ENCODE assay signal across 8 mouse cellular contexts in genomic region chr1:185331983-185332430, GRCm38 (mm10). TPM values are rescaled to one million over a fixed set of nuclear protein-coding genes. Genes with fewer than 3 reads are reported as not detected.
DNase-seq lines count a peak whose midpoint lies in the region; ATAC-seq and TF ChIP-seq lines count a peak whose summit lies in the region.

Bpnt1 (plus strand) TSS chr1:185332149.

- peaks cover 2 to 14% of the 10 kb centered on the region in 2 experiments for H3K36me3 ChIP-seq in CH12.LX (replicated peaks in 1 of 2; ENCODE audit: control insufficient read depth in 1 of 2, insufficient read depth in 1 of 2, low read length in 1 of 2)
- H3K36me3 ChIP-seq in forebrain, embryonic 12.5 days (replicated peaks): peaks cover 1% of the 10 kb centered on the region; the same call in 1 of the 2 replicates
- H3K36me3 ChIP-seq in heart, postnatal 0 days (replicated peaks; ENCODE audit: control insufficient read depth, insufficient read depth, low read length): peaks cover 2% of the 10 kb centered on the region
- peaks cover 3% of the 10 kb centered on the region; the same call in 1 of the 2 replicates for H3K36me3 ChIP-seq in liver, postnatal 0 days (replicated peaks; ENCODE audit: insufficient read depth, low read length)
- H3K36me3 ChIP-seq in neural tube, embryonic 14.5 days (ENCODE audit: control insufficient read depth, insufficient read depth, low read length): 0 out of 2 replicates have a peak, but pooled peaks cover 2% of the 10 kb centered on the region

- peak; percentile 91 for DNase-seq in CH12.LX (ENCODE audit: extremely low read depth)
- peak; percentile 66 for DNase-seq in c-Kit-positive CD71-positive TER-119-negative erythroid progenitor cells, embryonic 14.5 days (ENCODE audit: low read depth)
- peak; percentile 86 for DNase-seq in heart, postnatal 0 days (ENCODE audit: low spot score)
- DNase-seq in large intestine, adult 2 months (ENCODE audit: low read depth, low spot score): no peak
- peak; percentile 89 for DNase-seq in liver, postnatal 0 days
- DNase-seq in testis, postnatal 10 days (ENCODE audit: low spot score): peak; percentile 89

- TF ChIP-seq RAD21 in CH12.LX (IDR thresholded peaks at IDR 0.05; ENCODE audit: low read depth, low read length): no peak

- H3K27ac ChIP-seq in CH12.LX (ENCODE audit: insufficient read depth, low read depth): no peak within 1 kb of the TSS; the same call in 1 of the 2 replicates
- H3K27ac ChIP-seq in forebrain, embryonic 12.5 days: peak within 1 kb of the TSS; percentile 90
- peak within 1 kb of the TSS; percentile 85 for H3K27ac ChIP-seq in heart, postnatal 0 days (ENCODE audit: low read depth)
- H3K27ac ChIP-seq in liver, postnatal 0 days (ENCODE audit: low read depth): peak within 1 kb of the TSS; percentile 80
- H3K27ac ChIP-seq in neural tube, embryonic 14.5 days (ENCODE audit: low read depth, low read length): peak within 1 kb of the TSS; percentile 88

- peak within 1 kb of the TSS; percentile 81 for H3K9ac ChIP-seq in CH12.LX (ENCODE audit: insufficient read depth, low read depth)
- H3K9ac ChIP-seq in forebrain, embryonic 12.5 days: peak within 1 kb of the TSS; percentile 65
- H3K9ac ChIP-seq in heart, postnatal 0 days (replicated peaks; ENCODE audit: low read depth, low read length): peak within 1 kb of the TSS; percentile 67
- peak within 1 kb of the TSS; percentile 70 for H3K9ac ChIP-seq in liver, postnatal 0 days (replicated peaks)
- H3K9ac ChIP-seq in neural tube, embryonic 14.5 days (replicated peaks; ENCODE audit: low read depth, low read length): peak within 1 kb of the TSS; percentile 76

- under 1% methylated on average over 32 of the region's 32 CpGs for WGBS in forebrain, embryonic 12.5 days
- under 1% methylated on average over 32 of the region's 32 CpGs for WGBS in heart, postnatal 0 days
- under 1% methylated on average over 32 of the region's 32 CpGs for WGBS in large intestine, adult 2 months
- 0% methylated on average over 32 of the region's 32 CpGs for WGBS in liver, postnatal 0 days (ENCODE audit: insufficient replicate concordance)
- under 1% methylated on average over 32 of the region's 32 CpGs for WGBS in neural tube, embryonic 14.5 days

- H3K9me3 ChIP-seq in CH12.LX (replicated peaks; ENCODE audit: low read length): no peaks in the 10 kb centered on the region
- H3K9me3 ChIP-seq in forebrain, embryonic 12.5 days: no peaks in the 10 kb centered on the region
- H3K9me3 ChIP-seq in heart, postnatal 0 days (replicated peaks; ENCODE audit: control insufficient read depth, low read length): no peaks in the 10 kb centered on the region
- H3K9me3 ChIP-seq in liver, postnatal 0 days (ENCODE audit: low read length): no peaks in the 10 kb centered on the region
- H3K9me3 ChIP-seq in neural tube, embryonic 14.5 days (ENCODE audit: control insufficient read depth, low read length): no peaks in the 10 kb centered on the region

- peaks cover 0 to 52% of the 10 kb centered on the region in 2 experiments; a peak in 2 of 4 replicates for H3K4me1 ChIP-seq in CH12.LX (ENCODE audit: control insufficient read depth in 1 of 2, insufficient read depth in 2 of 2)
- H3K4me1 ChIP-seq in forebrain, embryonic 12.5 days: peaks cover 47% of the 10 kb centered on the region
- H3K4me1 ChIP-seq in heart, postnatal 0 days (ENCODE audit: control insufficient read depth, insufficient read depth): peaks cover 29% of the 10 kb centered on the region; the same call in 1 of the 2 replicates
- H3K4me1 ChIP-seq in liver, postnatal 0 days (ENCODE audit: insufficient read depth): peaks cover 24% of the 10 kb centered on the region
- peaks cover 15% of the 10 kb centered on the region for H3K4me1 ChIP-seq in neural tube, embryonic 14.5 days (ENCODE audit: control insufficient read depth, insufficient read depth, low read length)

- TF ChIP-seq POLR2A in CH12.LX (IDR thresholded peaks at IDR 0.05; ENCODE audit: low read depth, low read length): peak; percentile 84

- peak within 1 kb of the TSS; percentile 70 to 96 (median 89) for H3K4me3 ChIP-seq in CH12.LX (replicated peaks in 1 of 3; ENCODE audit: low read depth in 2 of 3, low read length in 2 of 3, poor library complexity in 1 of 3)
- H3K4me3 ChIP-seq in forebrain, embryonic 12.5 days (replicated peaks): peak within 1 kb of the TSS; percentile 53
- peak within 1 kb of the TSS; percentile 65 for H3K4me3 ChIP-seq in heart, postnatal 0 days (ENCODE audit: low read depth, low read length)
- peak within 1 kb of the TSS; percentile 63 for H3K4me3 ChIP-seq in liver, postnatal 0 days (ENCODE audit: low read depth, low read length)
- H3K4me3 ChIP-seq in neural tube, embryonic 14.5 days (ENCODE audit: low read depth, low read length): peak within 1 kb of the TSS; percentile 75

- dilution Hi-C loops in CH12.LX (cut with MboI; ENCODE audit: extremely low pct_ligation_motif_present, extremely low pct_unique_long_range_greater_than_20kb, low sequenced_read_pairs): no loop called here

- no peaks in the 10 kb centered on the region for H3K27me3 ChIP-seq in CH12.LX (replicated peaks)
- H3K27me3 ChIP-seq in forebrain, embryonic 12.5 days: no peaks in the 10 kb centered on the region
- H3K27me3 ChIP-seq in heart, postnatal 0 days (ENCODE audit: control insufficient read depth, insufficient read depth, low read length): no peaks in the 10 kb centered on the region
- H3K27me3 ChIP-seq in liver, postnatal 0 days (ENCODE audit: insufficient read depth, low read length): no peaks in the 10 kb centered on the region
- no peaks in the 10 kb centered on the region for H3K27me3 ChIP-seq in neural tube, embryonic 14.5 days (ENCODE audit: control insufficient read depth, insufficient read depth, low read length)

- peak within 1 kb of the TSS; percentile 97 for H3K4me2 ChIP-seq in CH12.LX (ENCODE audit: insufficient read depth, low read depth, poor library complexity, severe bottlenecking)
- H3K4me2 ChIP-seq in forebrain, embryonic 12.5 days: peak within 1 kb of the TSS; percentile 65
- peak within 1 kb of the TSS; percentile 76 for H3K4me2 ChIP-seq in heart, postnatal 0 days (ENCODE audit: low read depth, low read length)
- H3K4me2 ChIP-seq in liver, postnatal 0 days (ENCODE audit: low read depth, low read length): peak within 1 kb of the TSS; percentile 93
- peak within 1 kb of the TSS; percentile 81 for H3K4me2 ChIP-seq in neural tube, embryonic 14.5 days (ENCODE audit: low read depth, low read length)

- in situ Hi-C loops in CH12.LX (cut with MboI; ENCODE audit: low pct_ligation_motif_present, low pct_unique_long_range_greater_than_20kb, low sequenced_read_pairs): no loop called here

- H3K79me2 ChIP-seq in CH12.LX (replicated peaks; ENCODE audit: control insufficient read depth, extremely low read depth, insufficient read depth, poor library complexity, severe bottlenecking): peaks cover 31% of the 10 kb centered on the region

- no peak for TF ChIP-seq CTCF in CH12.LX (conservative IDR thresholded peaks at IDR 0.05 in 1 of 2, IDR thresholded peaks at IDR 0.05 in 1 of 2; ENCODE audit: low read depth in 2 of 2, low read length in 2 of 2)
- TF ChIP-seq CTCF in heart, postnatal 0 days (IDR thresholded peaks at IDR 0.05; ENCODE audit: low read depth): no peak
- no peak for TF ChIP-seq CTCF in liver, postnatal 0 days (IDR thresholded peaks at IDR 0.05; ENCODE audit: low read depth)

- peak; percentile 88 for ATAC-seq in forebrain, embryonic 12.5 days (ENCODE audit: low FRiP score)
- peak; percentile 81 for ATAC-seq in heart, postnatal 0 days (ENCODE audit: insufficient read depth, low read depth)
- peak; percentile 82 for ATAC-seq in liver, postnatal 0 days
- peak; percentile 85 for ATAC-seq in neural tube, embryonic 14.5 days (ENCODE audit: low read depth)

- no peak for TF ChIP-seq EP300 in CH12.LX (IDR thresholded peaks at IDR 0.05; ENCODE audit: low read length)
- TF ChIP-seq EP300 in heart, postnatal 0 days (IDR thresholded peaks at IDR 0.05; ENCODE audit: low read depth): no peak
- TF ChIP-seq EP300 in liver, postnatal 0 days (IDR thresholded peaks at IDR 0.05; ENCODE audit: low read depth): no peak

TF ChIP-seq in CH12.LX, 34 proteins besides CTCF, POLR2A, EP300 and RAD21 (continues in another document):
- TF ChIP-seq UBTF (IDR thresholded peaks at IDR 0.05; ENCODE audit: low read depth, low read length): no peak
- TF ChIP-seq SIN3A (IDR thresholded peaks at IDR 0.05; ENCODE audit: low read length): peak; percentile 50; the same call in 1 of the 2 replicates
- TF ChIP-seq HCFC1 (IDR thresholded peaks at IDR 0.05; ENCODE audit: low read depth, low read length): peak; percentile 66
- peak; percentile 98 for TF ChIP-seq NRF1 (IDR thresholded peaks at IDR 0.05; ENCODE audit: low read depth, low read length)
- peak; percentile 71 for TF ChIP-seq MXI1 (IDR thresholded peaks at IDR 0.05; ENCODE audit: low read depth, low read length)
- TF ChIP-seq RCOR1 (conservative IDR thresholded peaks at IDR 0.05; ENCODE audit: low read depth, low read length): no peak
- no peak for TF ChIP-seq POLR2AphosphoS2 (IDR thresholded peaks at IDR 0.05; ENCODE audit: low read depth, low read length)
- TF ChIP-seq ELF1 (IDR thresholded peaks at IDR 0.05; ENCODE audit: low read depth, low read length): peak; percentile 48
- no peak for TF ChIP-seq USF1 (IDR thresholded peaks at IDR 0.05; ENCODE audit: low read depth, low read length)
- no peak for TF ChIP-seq CHD1 (IDR thresholded peaks at IDR 0.05; ENCODE audit: low read depth, low read length)
- no peak for TF ChIP-seq ZC3H11A (IDR thresholded peaks at IDR 0.05; ENCODE audit: low read depth, low read length)
- TF ChIP-seq ZMIZ1 (IDR thresholded peaks at IDR 0.05; ENCODE audit: low read depth, low read length): peak; percentile 76; the same call in 1 of the 2 replicates
- peak; percentile 51; the same call in 1 of the 2 replicates for TF ChIP-seq IRF4 (IDR thresholded peaks at IDR 0.05; ENCODE audit: low read depth, low read length)
- TF ChIP-seq TCF12 (IDR thresholded peaks at IDR 0.05; ENCODE audit: low read depth, low read length): peak; percentile 82
- TF ChIP-seq NELFE (IDR thresholded peaks at IDR 0.05; ENCODE audit: low read depth, low read length): peak; percentile 87
- TF ChIP-seq BHLHE40 (IDR thresholded peaks at IDR 0.05; ENCODE audit: low read depth, low read length): no peak
- TF ChIP-seq MAZ (IDR thresholded peaks at IDR 0.05; ENCODE audit: low read depth, low read length): no peak

RNA-seq across cellular contexts. Expression of gene Bpnt1, which starts in this region (rescaled TPM):
- 59.4 and 80.6 TPM in 2 replicates for total RNA-seq in CH12.LX (2012; rRNA removed)
- total RNA-seq in CH12.LX (2014; rRNA removed): 71.9 and 81.8 TPM in 2 replicates
- polyA plus RNA-seq in CH12.LX (2012; ENCODE audit: insufficient read length, low read depth): 38.4 and 41.8 TPM in 2 replicates
- polyA plus RNA-seq in forebrain, embryonic 12.5 days (2016; fragmentation: Nextera tagmentation; extraction: Ambion mirVana): 30.4 and 33.2 TPM in 2 replicates
- total RNA-seq in heart, postnatal 0 days (2014; rRNA removed; ENCODE audit: low replicate concordance): 24.6 and 59.1 TPM in 2 replicates
- 33.7 and 34.3 TPM in 2 replicates for polyA plus RNA-seq in heart, postnatal 0 days (2015; fragmentation: Nextera tagmentation; extraction: Ambion mirVana)
- polyA plus RNA-seq in large intestine, adult 2 months (2012; rRNA removed): 131 and 387 TPM in 2 replicates
- polyA plus RNA-seq in liver, postnatal 0 days (2015; fragmentation: Nextera tagmentation; extraction: Ambion mirVana): 21.7 TPM in 2 replicates
- 56.6 and 61.9 TPM in 2 replicates for polyA plus RNA-seq in neural tube, embryonic 14.5 days (2014; fragmentation: Nextera tagmentation; extraction: Ambion mirVana)
